Mouse (Mus musculus) liver, adult 2 months (tissue): ENCODE measurements around the gene Ptbp1. TPM values are rescaled to one million over a fixed set of nuclear protein-coding genes. Genes with fewer than 3 reads are reported as not detected.
A peak's percentile ranks its signal among the peaks of the same experiment; 100 is the strongest.

Experiments
- DNase-seq: peaks from one replicate; pipeline ENCODE4 v3.0.0-alpha.2; 2011; ENCODE audit warnings: low read depth, low spot score; ENCODE audit errors: extremely low read depth
- H3K27ac ChIP-seq: fragments of 200-500 bp; replicated peaks from 2 replicates; pipeline ENCODE4 v1.5.1; 2012; ENCODE audit warnings: low read depth, mild to moderate bottlenecking, control low read depth, inconsistent platforms, low read length; ENCODE audit not compliant: insufficient read depth
- H3K27me3 ChIP-seq: fragments of 200-500 bp; 2 replicates; pipeline ENCODE4 v1.6.1; 2012; ENCODE audit warnings: mild to moderate bottlenecking, moderate library complexity, low read length, inconsistent platforms; ENCODE audit not compliant: control insufficient read depth, insufficient read depth
- H3K36me3 ChIP-seq: fragments of 200-500 bp; 2 replicates; pipeline ENCODE4 v1.6.1; 2012; ENCODE audit warnings: low read length, inconsistent platforms; ENCODE audit not compliant: control insufficient read depth, insufficient read depth
- H3K4me1 ChIP-seq: fragments of 200-500 bp; 2 replicates; pipeline ENCODE4 v1.6.1; 2011; ENCODE audit warnings: low read length; ENCODE audit not compliant: control insufficient read depth, insufficient read depth
- H3K4me3 ChIP-seq: fragments of 200-500 bp; 2 replicates; pipeline ENCODE4 v1.5.1; 2011; ENCODE audit warnings: low read depth, mild to moderate bottlenecking, control low read depth, low read length, moderate library complexity; ENCODE audit not compliant: insufficient read depth
- H3K79me2 ChIP-seq: fragments of 200-500 bp; 2 replicates; pipeline ENCODE4 v1.6.1; 2012; ENCODE audit warnings: inconsistent platforms, mild to moderate bottlenecking, low read length, moderate library complexity; ENCODE audit not compliant: control insufficient read depth, insufficient read depth
- H3K9ac ChIP-seq: fragments of 200-500 bp; 2 replicates; pipeline ENCODE4 v1.6.1; 2012; ENCODE audit warnings: low read depth, mild to moderate bottlenecking, control low read depth, inconsistent platforms, low read length
- CTCF ChIP-seq: fragments of 200-500 bp; IDR thresholded peaks from 2 replicates; pipeline ENCODE4 v1.5.1; 2011; ENCODE audit warnings: low read depth, low read length, control low read depth
- POLR2A ChIP-seq: fragments of 200-500 bp; IDR thresholded peaks from 2 replicates; pipeline ENCODE4 v1.6.1; 2011; ENCODE audit warnings: low read length, control low read depth; ENCODE audit not compliant: insufficient read depth; ENCODE audit errors: extremely low read depth
- WGBS: fragments of 180-500 bp; shearing (Covaris S2); methylation state at CpG from one replicate; pipeline ENCODE4 v1.1.7; 2018; 5-methylcytosine and 5-hydroxymethylcytosine counted together
- polyA plus RNA-seq: library from polyadenylated mRNA; depleted of rRNA; stranded (reverse); fragments of >200 nt; gene quantifications from 2 replicates; pipeline ENCODE4 v1.2.3, GENCODE M21; 2012
- total RNA-seq: library from RNA; depleted of rRNA; stranded (reverse); fragments of >200 nt; gene quantifications from 2 replicates; pipeline ENCODE4 v1.2.3, GENCODE M21; 2014

Ptbp1 gene
- total and polyA plus RNA-seq, 2 experiments, result 43.9 to 103 TPM

DNA sequence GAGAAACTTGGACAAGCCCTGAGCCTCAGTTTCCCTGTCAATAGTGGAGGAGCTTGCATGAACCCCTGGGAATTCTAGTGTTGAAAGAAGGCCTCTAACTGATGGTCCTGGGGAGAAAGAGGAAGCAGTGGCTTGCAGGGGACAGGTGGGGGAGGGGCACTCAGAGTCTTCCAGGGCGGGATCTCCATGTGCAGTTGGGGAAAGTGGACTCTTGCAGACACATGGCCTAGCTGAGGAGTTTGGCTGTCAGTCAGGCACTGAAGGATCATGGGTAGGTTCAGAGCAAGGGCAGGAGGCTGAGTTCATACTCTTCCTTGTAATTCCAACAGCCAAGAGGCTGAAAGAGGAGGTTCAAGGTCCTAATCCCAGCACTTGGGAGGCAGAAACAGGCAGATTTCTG, 22.9 kb downstream of the Ptbp1 start:
- H3K4me3 ChIP-seq, result no peak overlapping the region
- WGBS, result 58% methylated on average over 1 of the region's 1 CpGs
- no peaks in the 10 kb centered on the region for H3K79me2 ChIP-seq
- no peak overlapping the region for H3K27ac ChIP-seq
- DNase-seq, result peak; percentile 52
- TF ChIP-seq CTCF, result no peak
- no peak for TF ChIP-seq POLR2A
- H3K4me1 ChIP-seq, result peaks cover 6% of the 10 kb centered on the region
- H3K36me3 ChIP-seq, result no peaks in the 10 kb centered on the region
- no peak overlapping the region for H3K9ac ChIP-seq
- H3K27me3 ChIP-seq, result peaks cover 4% of the 10 kb centered on the region; the same call in 1 of the 2 replicates

DNA sequence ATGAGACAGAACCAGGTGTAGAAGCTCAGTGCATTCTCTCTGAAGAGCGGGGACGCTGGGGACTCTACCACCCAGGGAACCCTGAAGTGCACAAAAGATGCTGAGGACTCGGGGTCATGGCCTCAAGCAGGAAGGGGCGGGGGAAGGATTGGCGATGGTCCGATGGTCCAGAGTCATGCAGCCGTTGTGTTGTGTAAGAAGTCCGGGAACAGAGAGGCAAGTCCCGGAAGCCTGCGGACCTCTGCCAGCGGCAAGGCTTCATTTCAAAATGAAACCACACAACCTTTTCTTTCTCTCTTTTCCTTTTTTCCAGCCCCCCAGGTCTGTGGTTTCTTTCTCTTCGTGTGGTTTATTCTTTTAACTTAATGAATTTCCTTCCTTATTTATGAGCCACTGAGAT, 23.5 kb downstream of the Ptbp1 start:
- peak; percentile 62 for DNase-seq
- WGBS, result 15% methylated on average over 12 of the region's 12 CpGs
- Histone ChIP-seq H3K36me3 (no peaks in the 10 kb centered on the region), H3K27me3 (peaks cover 4% of the 10 kb centered on the region; the same call in 1 of the 2 replicates), H3K4me3 (no peak overlapping the region), H3K27ac (peak overlapping the region; percentile 49), H3K4me1 (peaks cover 6% of the 10 kb centered on the region), H3K79me2 (no peaks in the 10 kb centered on the region), H3K9ac (no peak overlapping the region)
- TF ChIP-seq CTCF (no peak), POLR2A (no peak)

DNA sequence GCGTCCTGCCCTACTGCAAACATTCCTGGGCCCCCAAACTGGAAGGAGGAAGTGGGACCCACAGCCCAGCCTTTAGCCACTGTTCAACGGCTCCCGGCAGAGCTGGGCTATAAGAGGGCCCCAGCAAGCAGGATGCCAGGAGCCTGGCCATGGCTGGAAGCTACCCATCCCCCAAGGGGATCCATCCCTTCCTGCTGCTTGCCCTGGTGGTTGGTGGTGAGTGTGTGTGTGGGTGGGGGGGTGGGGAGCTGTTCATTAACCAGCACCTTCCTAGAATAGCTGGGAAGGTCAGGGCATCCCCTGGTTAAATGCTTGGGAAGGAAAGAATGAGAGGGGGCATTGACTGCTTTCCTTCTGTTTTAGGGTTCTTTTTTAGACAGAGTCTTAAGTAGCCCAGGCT, 25.3 kb downstream of the Ptbp1 start:
- Histone ChIP-seq H3K9ac (no peak overlapping the region), H3K4me3 (no peak overlapping the region), H3K4me1 (peaks cover 11% of the 10 kb centered on the region), H3K36me3 (no peaks in the 10 kb centered on the region), H3K27me3 (peaks cover 2% of the 10 kb centered on the region; the same call in 1 of the 2 replicates), H3K27ac (no peak overlapping the region), H3K79me2 (no peaks in the 10 kb centered on the region)
- WGBS, result 41% methylated on average over 3 of the region's 3 CpGs
- TF ChIP-seq CTCF (no peak), POLR2A (no peak)
- no peak for DNase-seq

DNA sequence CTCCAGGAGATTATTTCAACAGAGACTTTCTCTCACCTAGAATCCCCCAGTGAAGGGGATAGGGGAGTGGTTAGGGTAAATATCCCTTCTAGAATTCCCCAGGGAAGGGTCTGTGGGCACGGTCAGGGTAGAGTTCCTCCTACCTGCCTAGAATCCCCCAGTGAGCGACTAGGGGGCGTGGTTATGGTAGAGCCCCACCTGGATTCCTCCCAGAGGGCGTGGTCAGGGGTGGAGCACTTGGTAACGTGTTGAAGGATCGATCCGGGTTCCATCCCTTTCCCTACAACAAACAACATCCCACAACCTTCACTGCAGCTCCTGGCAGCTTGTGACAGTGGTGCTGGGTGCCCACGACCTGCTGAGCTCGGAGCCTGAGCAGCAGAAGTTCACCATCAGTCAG, 26.5 kb downstream of the Ptbp1 start:
- 15% methylated on average over 9 of the region's 9 CpGs for WGBS
- DNase-seq, result peak; percentile 55
- H3K4me3 ChIP-seq, result no peak overlapping the region

GRCm38 (mm10) chr10:79881981-79882380, 27.8 kb downstream of the Ptbp1 start:
- 45% methylated on average over 22 of the region's 22 CpGs for WGBS
- H3K4me3 ChIP-seq, result no peak overlapping the region
- no peak overlapping the region; the same call in 1 of the 2 replicates for H3K9ac ChIP-seq
- no peak for TF ChIP-seq CTCF
- no peak for TF ChIP-seq POLR2A
- H3K36me3 ChIP-seq, result no peaks in the 10 kb centered on the region
- no peak for DNase-seq
- no peaks in the 10 kb centered on the region for H3K79me2 ChIP-seq
- H3K27ac ChIP-seq, result no peak overlapping the region
- H3K4me1 ChIP-seq, result peaks cover 22% of the 10 kb centered on the region
- no peaks in the 10 kb centered on the region for H3K27me3 ChIP-seq

More for the DNA sequence above, 26.5 kb downstream of the Ptbp1 start:
- Histone ChIP-seq H3K27me3 (no peaks in the 10 kb centered on the region), H3K27ac (no peak overlapping the region), H3K4me1 (peaks cover 17% of the 10 kb centered on the region), H3K36me3 (no peaks in the 10 kb centered on the region), H3K9ac (no peak overlapping the region), H3K79me2 (no peaks in the 10 kb centered on the region)
- TF ChIP-seq POLR2A (no peak), CTCF (no peak)

DNA sequence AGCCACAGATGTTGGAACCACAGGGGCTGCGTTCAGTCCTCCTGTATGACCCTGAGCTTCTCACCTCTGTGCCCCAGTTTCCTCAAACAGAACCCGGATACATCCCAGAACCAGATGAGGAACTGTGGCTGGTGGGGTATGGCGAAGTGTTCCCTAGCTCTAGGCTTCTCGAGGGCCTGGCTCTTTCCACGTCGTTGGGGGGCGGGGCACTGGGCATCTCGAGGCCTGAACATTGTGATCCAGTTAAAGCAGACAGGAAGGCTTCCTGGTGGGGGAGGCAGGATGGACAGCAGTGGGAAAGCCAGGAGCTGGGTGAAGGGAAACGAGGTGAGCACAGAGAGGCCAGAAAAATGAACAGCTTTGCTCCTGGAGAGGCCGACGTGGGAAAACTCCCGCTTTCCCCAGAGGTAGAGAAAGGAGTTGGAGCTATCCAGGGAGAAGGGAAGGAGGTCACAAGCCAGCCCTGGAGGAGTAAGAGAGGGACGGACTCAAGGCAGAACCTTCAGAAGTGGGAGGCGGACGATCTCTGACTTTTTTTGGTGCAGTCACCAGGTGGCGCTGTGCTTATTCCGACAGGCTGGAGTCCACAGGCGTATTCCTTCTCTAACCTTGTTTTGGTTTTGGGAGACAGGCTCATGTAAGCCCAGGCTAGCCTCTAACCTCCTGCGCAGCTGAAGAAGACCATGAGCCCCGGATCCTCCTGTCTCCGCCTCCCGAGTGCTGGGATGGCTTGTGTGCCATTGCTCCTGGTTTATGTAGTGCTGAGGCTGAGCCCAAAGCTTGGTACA, 29.3 kb downstream of the Ptbp1 start:
- Histone ChIP-seq H3K27me3 (no peaks in the 10 kb centered on the region), H3K36me3 (no peaks in the 10 kb centered on the region), H3K4me3 (no peak overlapping the region), H3K79me2 (no peaks in the 10 kb centered on the region), H3K9ac (no peak overlapping the region), H3K4me1 (peaks cover 20% of the 10 kb centered on the region), H3K27ac (peak overlapping the region; percentile 36)
- peak; percentile 85 for TF ChIP-seq CTCF
- no peak for TF ChIP-seq POLR2A
- peak; percentile 71 for DNase-seq
- 23% methylated on average over 22 of the region's 22 CpGs for WGBS
